Mouse (Mus musculus) CH12F3 (cell line): ENCODE data around the gene Bpifc.
"Not testable (repeated sequence)": the region's sequence is repeated elsewhere in the genome, so short reads cannot be mapped to it uniquely, and the experiment has no call there.

Experiments
- in situ Hi-C: fragments of 300-500 bp; cut with MboI; formaldehyde crosslinking; loops from 2 replicates; pipeline ENCODE4 v1.14.3; 2020; ENCODE audit warnings: low sequenced_read_pairs

Gene Bpifc

DNA sequence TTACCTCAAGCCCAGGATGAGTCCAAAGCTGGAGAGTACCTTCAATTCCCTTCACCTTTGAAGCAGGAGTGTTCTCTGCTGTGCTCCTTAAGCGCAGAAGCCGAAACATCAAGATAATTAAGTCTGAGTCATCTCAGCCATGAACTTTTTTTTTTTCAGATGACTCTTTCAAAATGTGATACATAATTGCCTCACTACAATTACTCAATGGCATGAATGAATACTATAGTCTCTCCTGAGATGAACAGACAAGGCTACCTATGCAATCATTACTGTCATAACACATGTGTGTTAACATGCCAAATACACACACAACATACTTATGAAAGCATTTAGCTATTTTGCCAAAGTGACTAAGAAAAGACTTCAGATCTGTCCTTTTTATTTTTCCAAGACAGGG lies at the start of gene Bpifc:
Gene Bpifc, minus strand, starts transcription at position 115 of the 400 bp plus-strand sequence.
- in situ Hi-C loops: no loop called here

DNA sequence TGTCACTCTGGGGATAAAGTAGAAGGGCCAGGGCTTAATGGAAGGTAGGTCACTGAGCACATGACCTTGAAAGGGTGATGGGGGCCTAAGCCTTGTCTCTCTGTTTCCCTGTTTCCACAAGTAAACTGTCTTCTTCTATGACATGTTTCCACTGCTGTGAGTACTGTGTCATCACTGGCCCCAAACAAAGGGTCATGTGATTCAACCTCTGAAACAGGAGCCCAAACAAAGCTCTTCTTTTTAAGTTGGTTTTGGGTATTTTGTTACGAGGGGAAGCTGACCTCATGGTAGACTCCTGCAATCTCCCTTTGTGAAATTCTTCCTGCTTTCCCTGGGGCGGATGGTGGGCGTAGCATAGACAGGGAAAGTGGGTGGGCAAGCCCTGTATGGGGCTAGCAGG lies 48.6 kb upstream of the Bpifc start:
- in situ Hi-C loops: no loop called here

DNA sequence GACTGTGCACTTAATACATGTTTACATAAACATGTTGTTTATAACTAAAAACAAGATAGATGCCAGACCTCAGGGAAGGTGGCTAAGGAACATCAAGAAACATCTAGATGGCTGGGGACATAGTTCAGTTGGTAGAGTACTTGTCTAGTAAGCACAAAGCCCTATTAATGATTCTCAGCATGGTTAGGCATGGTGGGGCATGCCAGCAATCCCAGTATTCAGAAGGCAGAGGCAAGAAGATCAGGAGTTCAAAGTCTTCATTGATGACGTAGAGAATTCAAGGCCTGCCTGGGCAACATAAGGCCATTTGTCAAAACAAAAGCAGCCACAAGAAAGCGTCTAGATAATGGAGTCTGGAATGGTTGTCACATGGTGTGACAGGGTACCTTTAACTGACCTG lies 46.0 kb upstream of the Bpifc start:
- in situ Hi-C loops: no loop called here

DNA sequence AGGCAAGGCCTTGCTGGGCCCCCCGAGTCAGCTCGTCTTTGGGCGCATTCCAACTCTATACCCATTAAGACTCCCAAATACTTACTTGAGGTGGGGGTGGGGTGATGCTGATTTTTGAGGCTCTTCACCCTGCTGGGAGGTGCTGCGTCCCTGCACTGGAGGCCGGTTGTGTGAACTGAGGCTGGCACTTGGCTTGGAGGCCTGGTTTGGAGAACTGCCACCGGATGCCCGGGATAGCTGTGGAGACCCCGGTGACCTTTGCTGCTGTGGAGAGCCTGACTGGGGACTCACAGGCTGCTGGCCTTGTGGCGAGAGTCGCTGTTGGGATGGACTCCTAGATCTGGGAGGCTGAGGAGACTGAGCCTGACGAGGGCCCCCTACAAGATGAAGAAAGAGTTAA lies 45.6 kb upstream of the Bpifc start:
- in situ Hi-C loops: no loop called here

DNA sequence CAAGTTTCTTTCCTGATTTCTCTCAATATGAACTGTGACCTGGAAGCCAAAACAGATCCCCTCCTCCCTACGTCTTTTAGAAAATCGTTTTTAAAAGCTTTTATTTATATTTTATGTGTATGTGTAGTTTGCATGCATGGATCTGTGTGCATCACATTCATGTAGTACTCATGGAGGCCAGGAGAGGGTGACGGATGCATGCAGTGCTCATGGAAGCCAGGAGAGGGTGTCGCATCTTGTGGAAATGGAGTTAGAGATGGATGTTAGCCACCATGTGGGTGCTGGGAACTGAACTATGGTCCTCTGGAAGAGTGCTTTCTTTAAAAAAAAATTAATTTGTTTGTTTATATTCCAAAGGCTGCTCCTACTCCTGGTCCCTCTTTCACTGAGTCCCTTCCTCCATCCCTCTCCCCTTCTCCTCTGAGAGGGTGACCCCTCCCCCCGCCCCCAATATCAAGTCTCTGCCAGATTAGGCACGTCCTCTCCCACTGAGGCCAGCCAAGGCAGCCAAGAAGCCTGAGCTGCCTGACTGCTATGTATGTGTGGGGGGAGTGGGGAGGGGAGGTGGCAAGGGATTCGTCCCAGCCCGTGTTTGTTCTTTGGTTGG lies 44.7 kb upstream of the Bpifc start:
- in situ Hi-C loops: no loop called here

DNA sequence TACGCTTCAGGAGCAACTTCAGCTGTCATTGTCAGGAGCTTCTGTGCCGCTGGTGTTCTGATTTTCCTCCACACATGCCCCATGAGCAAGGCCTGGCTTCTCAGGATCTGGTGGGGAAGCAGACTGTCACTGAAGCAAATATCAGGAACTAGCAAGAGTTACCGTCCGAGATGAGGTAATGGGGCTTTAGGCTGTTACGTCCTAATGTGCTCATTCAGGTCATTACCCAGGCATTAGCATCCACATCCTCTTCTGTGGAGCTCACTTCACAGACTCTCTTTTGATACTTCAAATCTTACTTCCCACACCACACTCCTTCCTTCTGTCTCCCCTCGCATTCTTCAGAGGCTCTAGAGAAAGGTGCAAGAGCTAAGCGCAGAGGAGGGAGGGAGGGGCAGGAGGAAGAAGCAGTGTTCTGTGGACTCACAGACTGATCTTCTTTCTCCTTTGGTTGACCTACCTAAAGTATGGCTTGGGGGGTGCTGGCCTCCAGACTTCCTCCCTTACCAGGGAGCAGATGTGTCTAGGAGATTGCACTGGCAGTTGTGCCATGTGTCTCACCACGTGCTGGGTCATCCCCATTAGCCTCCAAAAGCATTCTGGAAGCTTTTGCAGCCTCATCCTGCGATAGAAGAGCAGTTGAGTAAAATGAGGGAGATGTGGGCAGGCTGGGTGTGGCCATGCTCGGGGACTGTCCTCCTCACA lies 41.3 kb upstream of the Bpifc start:
- in situ Hi-C loops: no loop called here

DNA sequence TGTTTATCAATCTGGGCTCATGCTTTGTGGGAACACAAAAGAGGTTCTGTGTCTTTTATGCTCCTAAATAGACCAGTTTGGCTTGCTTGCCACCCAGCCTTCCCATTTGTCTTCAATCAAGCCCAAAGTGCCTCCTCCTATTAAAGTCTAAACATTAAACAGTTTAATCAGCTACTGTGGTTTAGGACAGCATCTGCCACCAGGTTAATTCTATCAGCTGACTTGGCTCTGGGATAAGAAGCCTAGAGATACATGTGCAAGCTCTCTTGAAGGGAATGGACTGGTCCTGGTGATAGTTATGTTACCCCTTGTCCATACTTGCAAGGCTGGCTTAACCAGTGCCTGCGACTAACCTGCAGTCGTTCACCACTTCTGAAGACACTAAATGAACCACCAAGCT lies 38.8 kb upstream of the Bpifc start:
- in situ Hi-C loops: no loop called here

DNA sequence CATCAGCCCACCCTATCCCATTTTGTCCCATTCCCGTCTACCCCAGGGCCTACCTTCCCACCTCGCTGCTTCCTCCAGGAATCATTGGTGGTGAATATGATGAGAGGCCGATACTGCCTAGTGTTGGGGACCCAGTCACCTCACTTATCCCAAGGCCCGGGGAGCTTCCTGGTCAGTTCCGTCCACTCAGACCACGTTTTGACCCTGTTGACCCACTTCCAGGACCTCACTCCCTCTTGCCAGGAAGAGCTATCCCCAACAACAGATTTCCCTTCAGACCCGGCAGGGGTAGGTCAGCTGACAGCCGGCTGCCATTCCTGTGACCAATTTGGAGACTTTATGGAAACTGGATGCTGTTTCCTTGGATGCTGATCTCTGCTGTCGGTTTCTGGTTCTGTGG lies 36.1 kb upstream of the Bpifc start:
- in situ Hi-C loops: no loop called here

DNA sequence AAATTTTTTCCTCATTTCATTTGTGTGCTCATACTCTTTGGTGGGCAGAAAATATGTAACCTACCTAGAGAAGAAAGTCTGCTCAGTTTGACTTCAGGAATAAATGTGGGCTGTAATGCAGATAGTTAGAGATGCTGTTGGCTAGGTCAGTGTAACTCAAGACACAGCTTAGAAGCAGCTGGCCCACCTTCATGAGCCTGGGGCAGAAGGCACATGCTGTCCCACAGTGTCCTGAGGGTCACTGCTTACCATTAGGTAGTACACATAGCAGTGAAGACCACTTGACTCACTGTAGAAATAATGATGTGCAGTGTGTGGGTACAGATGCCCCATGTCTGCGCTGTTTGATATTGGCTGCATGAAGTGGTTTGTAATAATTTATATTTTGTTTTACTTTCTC lies 34.7 kb upstream of the Bpifc start:
- in situ Hi-C loops: no loop called here

DNA sequence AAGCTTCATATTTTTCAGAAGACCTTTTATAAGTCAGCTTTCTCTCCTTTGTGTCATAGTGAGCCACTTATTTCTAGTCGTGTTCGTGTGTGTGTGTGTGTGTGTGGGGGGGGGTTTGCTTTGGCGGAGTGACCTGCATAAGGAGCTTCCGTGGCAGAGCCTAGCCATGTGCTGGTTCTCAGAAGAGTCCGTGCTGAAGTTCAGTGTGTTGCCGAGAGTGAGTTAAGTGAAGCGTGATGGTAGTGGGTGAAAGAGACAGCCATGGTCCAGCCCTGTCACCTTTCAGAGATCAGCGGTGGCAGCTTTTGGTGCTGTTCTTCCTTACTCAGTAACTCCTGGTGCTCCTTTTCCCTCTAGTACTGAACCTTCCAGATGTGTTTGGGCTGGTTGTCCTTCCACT lies 32.4 kb upstream of the Bpifc start:
- in situ Hi-C loops: no loop called here

DNA sequence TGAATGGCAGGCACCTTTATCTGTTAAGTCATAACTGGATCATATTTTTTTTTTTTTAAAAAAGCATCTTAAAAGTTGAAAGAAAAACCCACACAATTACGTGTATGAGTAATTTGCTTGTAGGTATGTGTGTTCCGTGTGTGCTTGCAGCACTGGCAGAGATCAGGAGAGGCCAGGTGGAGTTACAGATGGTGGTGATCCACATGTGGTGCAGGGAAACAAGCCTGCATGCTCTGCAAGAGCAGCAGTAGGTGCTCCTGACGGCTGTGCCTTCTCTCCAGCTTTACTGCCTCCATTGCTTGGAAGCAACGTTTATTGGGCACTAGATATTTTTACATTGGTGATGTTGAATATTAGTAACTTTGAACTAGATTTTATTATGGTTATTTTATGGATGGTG lies 32.0 kb upstream of the Bpifc start:
- in situ Hi-C loops: no loop called here

DNA sequence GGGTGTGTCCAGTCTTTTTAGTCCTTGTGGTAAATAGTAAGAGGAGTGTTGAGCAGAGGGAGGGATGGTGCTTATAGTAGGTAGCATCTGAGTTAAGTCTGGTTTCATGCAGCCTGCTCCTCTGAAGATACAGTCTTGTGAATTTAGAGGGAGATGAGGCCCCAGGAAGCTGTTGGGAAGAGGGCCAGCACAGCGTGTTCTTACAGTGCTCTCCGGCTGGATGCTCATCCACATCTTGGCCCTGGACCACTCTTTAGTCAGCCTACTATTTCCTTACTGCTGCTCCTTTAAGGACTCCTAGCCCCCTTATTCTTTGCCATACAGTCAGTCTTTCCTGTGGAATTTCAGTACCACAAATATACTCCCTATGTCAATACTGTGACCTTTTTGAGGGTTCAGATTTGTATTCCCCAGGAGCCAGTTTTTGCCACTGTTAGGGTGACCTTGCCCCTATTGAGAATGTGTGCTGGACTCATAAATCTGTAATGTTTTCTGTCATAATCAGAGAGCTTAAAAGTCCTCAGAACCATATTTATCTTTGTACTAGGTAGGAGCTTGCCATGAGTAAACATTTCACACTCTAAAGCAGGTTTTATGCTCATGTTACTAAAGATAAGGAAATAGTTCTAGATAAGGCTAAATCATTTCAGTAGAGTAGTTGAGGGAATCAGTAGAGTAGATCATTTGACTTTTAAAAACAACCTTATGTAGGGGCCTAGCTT lies 22.5 kb upstream of the Bpifc start:
- in situ Hi-C loops: no loop called here

DNA sequence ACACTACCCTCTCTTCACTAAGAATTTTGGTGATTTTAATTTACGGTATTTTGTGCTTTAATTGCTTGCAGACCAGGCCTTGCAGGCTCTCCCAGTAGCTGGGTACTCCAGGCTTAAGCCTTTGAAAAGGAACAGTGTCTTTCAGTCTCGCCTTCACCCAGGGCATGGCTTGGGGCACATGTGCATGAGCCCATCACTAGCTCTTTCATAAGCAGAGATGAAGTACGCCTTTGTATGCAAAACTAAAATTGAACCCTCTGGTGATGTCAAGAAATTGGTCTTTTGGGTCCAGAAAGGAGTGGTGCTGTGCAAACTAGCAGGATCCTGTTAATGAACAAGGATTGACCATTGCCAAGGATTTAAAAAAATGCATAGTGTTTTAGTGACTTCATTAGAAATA lies 20.8 kb upstream of the Bpifc start:
- in situ Hi-C loops: no loop called here

DNA sequence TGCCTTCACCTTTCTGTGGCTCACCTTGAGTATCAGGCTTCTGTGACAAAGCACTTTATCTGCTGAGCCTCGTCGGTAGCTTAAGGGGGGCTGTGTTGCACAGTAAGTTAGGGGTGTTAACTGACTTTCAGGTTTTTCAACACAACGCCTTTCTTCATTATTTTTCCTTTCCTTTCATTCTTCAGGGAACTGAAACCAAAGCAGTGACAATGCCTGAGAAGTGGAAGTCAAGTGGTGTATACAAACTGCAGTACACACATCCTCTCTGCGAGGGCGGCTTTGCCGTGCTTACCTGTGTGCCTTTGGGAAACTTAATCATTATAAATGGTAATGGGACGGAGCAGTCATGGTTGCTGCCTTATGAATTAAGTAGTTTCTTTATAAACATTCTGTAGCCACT lies 19.0 kb upstream of the Bpifc start:
- in situ Hi-C loops: no loop called here

DNA sequence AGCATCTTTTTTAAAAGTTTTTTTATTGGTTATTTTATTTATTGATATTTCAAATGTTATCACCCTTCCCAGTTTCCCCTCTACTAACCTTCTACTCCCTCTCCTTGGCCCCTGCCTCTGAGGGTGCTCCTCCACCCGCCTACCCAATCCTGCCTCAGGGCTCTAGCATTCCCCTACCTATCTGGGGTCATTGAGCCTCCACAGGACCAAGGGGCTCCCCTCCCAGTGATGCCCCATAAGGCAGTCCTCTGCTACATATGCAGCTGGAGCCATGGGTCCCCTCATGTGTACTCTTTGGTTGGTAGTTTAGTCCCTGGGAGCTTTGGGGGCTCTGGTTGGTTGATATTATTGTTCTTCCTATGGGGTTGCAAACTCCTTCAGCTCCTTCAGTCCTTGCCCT lies 15.1 kb upstream of the Bpifc start:
- in situ Hi-C loops: not testable (repeated sequence)

DNA sequence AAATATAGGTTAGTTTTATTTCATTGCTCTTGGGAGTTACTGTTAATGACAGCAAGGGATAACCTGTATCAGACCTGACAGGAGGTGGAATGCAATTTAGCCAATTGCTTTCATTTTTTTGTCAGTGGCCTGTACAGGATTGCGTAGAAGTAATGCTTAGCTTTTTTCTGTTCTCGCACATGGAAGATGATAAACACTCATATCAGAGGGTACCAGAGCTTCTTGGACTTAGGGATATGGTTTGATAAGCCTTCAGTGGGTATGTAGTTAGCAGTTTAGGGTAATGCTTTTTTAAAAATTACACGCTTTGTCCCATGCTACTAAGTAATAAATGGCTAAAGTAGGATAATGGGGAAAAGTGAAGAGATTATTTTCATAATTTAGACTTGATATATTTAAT lies 14.7 kb upstream of the Bpifc start:
- in situ Hi-C loops: no loop called here

DNA sequence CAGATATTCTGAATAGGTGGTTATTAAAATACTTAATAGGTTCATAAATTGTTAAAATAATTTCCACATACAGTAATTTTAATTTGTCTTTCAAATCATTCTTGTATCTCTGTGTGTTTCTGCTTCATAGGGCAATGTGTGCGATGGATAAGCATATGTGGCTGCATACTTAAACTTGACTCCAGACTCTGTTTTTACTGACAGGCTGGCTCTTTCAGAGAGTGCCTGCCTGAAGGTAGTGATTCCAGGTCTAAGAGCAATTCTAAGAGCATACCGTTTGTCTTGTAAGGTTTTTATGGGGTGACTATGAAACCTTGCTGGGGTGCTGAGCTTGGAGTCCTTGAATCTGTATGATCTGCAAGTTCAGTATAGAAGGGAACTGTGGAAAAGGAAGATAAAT lies 14.2 kb upstream of the Bpifc start:
- in situ Hi-C loops: no loop called here

DNA sequence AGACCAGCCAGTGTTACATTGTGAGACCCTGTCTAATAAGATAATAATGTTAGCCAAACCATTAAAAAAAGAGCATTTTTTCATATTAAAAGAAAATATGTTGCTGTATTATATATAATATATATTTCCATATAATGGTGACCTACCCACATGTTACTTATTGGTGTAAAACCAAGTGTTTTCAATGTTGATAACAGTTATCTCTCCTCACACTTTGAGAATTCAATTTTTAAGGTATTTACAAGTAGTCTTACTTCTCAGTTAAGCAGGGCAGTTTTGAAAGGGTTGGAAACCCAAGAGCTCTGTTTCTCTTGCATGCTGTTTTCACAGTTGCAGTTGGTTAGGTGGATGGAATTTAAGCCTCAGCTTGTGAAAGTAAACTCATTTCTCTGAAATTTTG lies 11.5 kb upstream of the Bpifc start:
- in situ Hi-C loops: no loop called here

DNA sequence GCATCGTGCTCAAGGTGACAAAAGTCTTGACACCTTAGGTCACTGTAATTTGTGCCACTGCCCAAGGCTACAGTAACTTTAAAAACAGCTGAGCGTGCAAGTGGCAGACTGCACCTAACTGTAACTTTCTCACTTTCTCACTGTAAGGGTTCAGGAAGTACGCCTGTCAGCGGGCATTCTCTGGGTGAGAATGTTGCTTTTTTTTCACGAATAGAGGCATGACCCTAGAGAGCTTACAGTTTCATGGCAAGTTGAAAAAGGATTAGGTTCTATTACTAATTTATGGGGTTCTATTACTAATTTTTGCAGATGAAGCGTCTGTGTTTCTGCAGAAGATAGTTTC lies 10.8 kb upstream of the Bpifc start:
- in situ Hi-C loops: no loop called here

DNA sequence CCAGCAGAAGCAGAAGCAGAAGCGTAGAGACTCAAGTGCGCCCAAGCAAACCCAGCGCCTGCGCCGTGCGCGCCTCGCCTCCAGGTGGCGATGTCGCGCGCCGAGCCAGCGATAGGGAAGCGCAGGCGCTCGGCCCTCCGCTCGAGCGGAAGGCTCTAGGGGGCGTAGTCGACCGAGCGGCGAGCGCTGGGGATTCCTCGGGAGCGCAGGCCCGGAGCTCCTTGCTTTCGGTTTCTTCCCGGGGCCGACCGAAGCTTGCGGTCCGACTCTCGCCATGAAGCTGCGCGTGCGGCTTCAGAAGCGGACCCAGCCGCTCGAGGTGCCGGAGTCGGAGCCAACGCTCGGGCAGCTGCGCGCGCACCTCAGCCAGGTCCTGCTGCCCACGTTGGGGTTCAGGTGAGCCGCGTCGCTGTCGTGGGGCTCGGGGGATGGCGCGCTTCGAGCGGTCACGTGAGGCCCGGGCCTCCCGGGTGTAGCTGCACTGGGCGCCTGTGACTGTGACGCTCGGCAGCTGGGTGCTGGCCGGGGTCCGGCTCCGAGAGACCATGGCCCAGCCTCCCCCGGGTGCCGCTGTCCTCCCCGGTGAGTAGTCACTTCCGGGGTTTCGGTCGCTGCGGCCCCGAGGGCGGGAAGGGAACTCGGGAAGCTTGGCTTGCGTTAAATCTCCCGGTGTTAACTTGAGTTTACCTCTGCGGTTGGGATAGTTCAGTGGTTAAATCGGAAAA lies 10.2 kb upstream of the Bpifc start, which contains the start of gene Fbxo7:
Gene Fbxo7, plus strand, starts transcription at position 224 of the 725 bp plus-strand sequence.
- in situ Hi-C loops: no loop called here

DNA sequence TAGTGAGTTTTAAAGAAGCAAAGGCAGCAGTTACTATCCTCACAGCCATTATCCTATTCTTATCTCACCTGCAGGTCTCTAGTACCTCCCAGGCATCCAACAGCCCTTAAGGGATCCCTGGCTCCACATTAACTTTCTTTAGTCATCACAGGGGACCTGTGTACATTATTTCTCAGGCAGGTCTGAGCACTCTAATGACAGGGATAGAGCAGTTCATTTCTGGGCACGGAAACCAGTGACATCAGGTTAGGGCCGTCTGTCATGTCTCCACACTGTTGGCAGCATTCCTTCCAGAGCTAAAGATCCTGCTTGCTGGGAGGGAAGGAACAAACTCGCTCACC lies 9.7 kb upstream of the Bpifc start:
- in situ Hi-C loops: no loop called here

DNA sequence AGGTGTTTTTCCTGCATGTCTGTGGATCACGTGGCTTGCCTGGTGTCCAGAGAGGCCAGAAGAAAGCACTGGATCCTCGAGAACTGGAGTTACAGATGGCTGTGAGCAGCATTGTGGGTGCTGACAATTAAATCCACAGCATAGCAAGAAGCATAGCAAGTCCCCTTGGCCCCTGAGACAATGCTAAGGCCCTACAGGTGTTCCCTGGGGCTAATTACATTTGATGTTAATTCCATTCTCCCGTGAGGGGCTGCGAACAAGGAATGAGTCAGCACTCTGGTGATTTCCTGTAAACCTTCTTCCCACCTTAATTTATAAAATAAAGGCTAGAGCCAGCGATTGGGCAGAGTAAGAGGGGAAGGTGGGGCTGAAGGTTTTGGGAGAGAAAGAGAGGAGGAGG lies 7.1 kb upstream of the Bpifc start:
- in situ Hi-C loops: no loop called here
